Mouse (Mus musculus): ENCODE results near the gene Kif21b.

Gene Kif21b

GRCm38 (mm10) chr1:136128944-136129589 is 2.1 kb upstream of the Kif21b start:
- DNase-seq: no peak

GRCm38 (mm10) chr1:136130107-136130506 is 1.1 kb upstream of the Kif21b start:
- no peak for DNase-seq

GRCm38 (mm10) chr1:136131603-136132291 is 558 bp downstream of the Kif21b start:
- peak in 1 of 2 experiments; percentile 69 for DNase-seq

GRCm38 (mm10) chr1:136132386-136133201 is 1.4 kb downstream of the Kif21b start:
- DNase-seq: peak; percentile 85 to 91

GRCm38 (mm10) chr1:136133570-136134240 is 2.5 kb downstream of the Kif21b start:
- peak in 1 of 2 experiments; percentile 46 for DNase-seq

GRCm38 (mm10) chr1:136134547-136134946 is 3.4 kb downstream of the Kif21b start:
- peak; percentile 62 to 63 for DNase-seq

- peak; percentile 84 to 90 for DNase-seq
Measured at GRCm38 (mm10) chr1:136135046-136135445, 3.9 kb downstream of the Kif21b start.

- peak; percentile 43 to 44 for DNase-seq
Measured at GRCm38 (mm10) chr1:136135777-136136444, 4.7 kb downstream of the Kif21b start.

GRCm38 (mm10) chr1:136136547-136136946 is 5.4 kb downstream of the Kif21b start:
- DNase-seq: no peak

GRCm38 (mm10) chr1:136137071-136137531 is 5.9 kb downstream of the Kif21b start:
- DNase-seq: no peak

- peak; percentile 58 to 71 for DNase-seq
Measured at GRCm38 (mm10) chr1:136137575-136137974, 6.4 kb downstream of the Kif21b start.

- DNase-seq: no peak
Measured at GRCm38 (mm10) chr1:136138191-136138830, 7.1 kb downstream of the Kif21b start.

- peak; percentile 80 to 88 for DNase-seq
Measured at GRCm38 (mm10) chr1:136139990-136140640, 8.9 kb downstream of the Kif21b start.

- no peak for DNase-seq
Measured at GRCm38 (mm10) chr1:136141176-136141950, 10.2 kb downstream of the Kif21b start.

GRCm38 (mm10) chr1:136142336-136142735 is 11.1 kb downstream of the Kif21b start:
- DNase-seq: no peak

- no peak for DNase-seq
Measured at GRCm38 (mm10) chr1:136143514-136143913, 12.3 kb downstream of the Kif21b start.

- peak in 1 of 2 experiments; percentile 53 for DNase-seq
Measured at GRCm38 (mm10) chr1:136149702-136150101, 18.5 kb downstream of the Kif21b start.

- DNase-seq: no peak
Measured at GRCm38 (mm10) chr1:136151371-136151770, 20.2 kb downstream of the Kif21b start.

- DNase-seq: no peak
Measured at GRCm38 (mm10) chr1:136156304-136156703, 25.1 kb downstream of the Kif21b start.

GRCm38 (mm10) chr1:136156951-136157350 is 25.8 kb downstream of the Kif21b start:
- DNase-seq: no peak

Data from thymus, postnatal 36 days (tissue).